Mouse (Mus musculus): ENCODE measurements around the gene Nav2.

Gene Nav2

GRCm38 (mm10) chr7:48908521-48909341 is at the start of gene Nav2:
Gene Nav2, plus strand, starts transcription at chr7:48908716.
- WGBS, result 74% methylated on average over 8 of the region's 8 CpGs

- 90% methylated on average over 4 of the region's 4 CpGs for WGBS
Measured at GRCm38 (mm10) chr7:48859362-48859761, 49.2 kb upstream of the Nav2 start.

GRCm38 (mm10) chr7:48860948-48861347 is 47.6 kb upstream of the Nav2 start:
- 64% methylated on average over 1 of the region's 1 CpGs for WGBS

GRCm38 (mm10) chr7:48861796-48862195 is 46.7 kb upstream of the Nav2 start:
- 98% methylated on average over 4 of the region's 4 CpGs for whole genome bisulfite sequencing

- 93% methylated on average over 9 of the region's 9 CpGs for WGBS
Measured at GRCm38 (mm10) chr7:48864671-48865458, 43.7 kb upstream of the Nav2 start.

- 91% methylated on average over 18 of the region's 18 CpGs for whole genome bisulfite sequencing
Measured at GRCm38 (mm10) chr7:48867576-48867975, 40.9 kb upstream of the Nav2 start.

- WGBS, result 86% methylated on average over 6 of the region's 6 CpGs
Measured at GRCm38 (mm10) chr7:48870144-48870543, 38.4 kb upstream of the Nav2 start.

GRCm38 (mm10) chr7:48870579-48871180 is 37.8 kb upstream of the Nav2 start:
- 96% methylated on average over 21 of the region's 21 CpGs for WGBS

GRCm38 (mm10) chr7:48871292-48871691 is 37.2 kb upstream of the Nav2 start:
- 94% methylated on average over 11 of the region's 11 CpGs for WGBS

- 78% methylated on average over 14 of the region's 14 CpGs for WGBS
Measured at GRCm38 (mm10) chr7:48875096-48875495, 33.4 kb upstream of the Nav2 start.

GRCm38 (mm10) chr7:48876526-48876925 is 32.0 kb upstream of the Nav2 start:
- 55% methylated on average over 4 of the region's 4 CpGs for WGBS

- WGBS, result 88% methylated on average over 15 of the region's 15 CpGs
Measured at GRCm38 (mm10) chr7:48877786-48878390, 30.6 kb upstream of the Nav2 start.

- WGBS, result 75% methylated on average over 3 of the region's 3 CpGs
Measured at GRCm38 (mm10) chr7:48879574-48879973, 28.9 kb upstream of the Nav2 start.

GRCm38 (mm10) chr7:48880591-48881481 is 27.7 kb upstream of the Nav2 start:
- under 1% methylated on average over 77 of the region's 77 CpGs for WGBS

GRCm38 (mm10) chr7:48881486-48881885 is 27.0 kb upstream of the Nav2 start, which contains the start of gene E2f8:
Gene E2f8, minus strand, starts transcription at chr7:48881596.
- under 1% methylated on average over 41 of the region's 41 CpGs for WGBS

- 5% methylated on average over 28 of the region's 28 CpGs for WGBS
Measured at GRCm38 (mm10) chr7:48881971-48882609, 26.4 kb upstream of the Nav2 start.

GRCm38 (mm10) chr7:48883525-48884265 is 24.8 kb upstream of the Nav2 start:
- WGBS, result 93% methylated on average over 4 of the region's 4 CpGs

GRCm38 (mm10) chr7:48884266-48884611 is 24.3 kb upstream of the Nav2 start:
- WGBS, result 82% methylated on average over 5 of the region's 5 CpGs

GRCm38 (mm10) chr7:48887973-48888372 is 20.5 kb upstream of the Nav2 start:
- 69% methylated on average over 8 of the region's 8 CpGs for WGBS

- 85% methylated on average over 2 of the region's 2 CpGs for WGBS
Measured at GRCm38 (mm10) chr7:48888751-48889150, 19.8 kb upstream of the Nav2 start.
